Comparison of ENCODE assay signal across 17 mouse cellular contexts in genomic region chr16:44212703-44213102, GRCm38 (mm10).
"Had no signal": no experiment of that assay in that cellular context is flagged by ENCODE, and none has a peak within 500 bp of the region (broad histone marks: within the 10 kb centered on the region; RNA-seq: fewer than 3 reads in every experiment).

No protein-coding gene starts in this region.

- H3K4me3 ChIP-seq: intestine, embryonic 15.5 days; left cerebral cortex, adult 2 months; limb, embryonic 10.5 days; liver, embryonic 15.5 days; megakaryocyte, embryonic 14.5 days; midbrain, embryonic 15.5 days; neural tube, embryonic 12.5 days; stomach, embryonic 15.5 days had no signal

- DNase-seq: kidney, adult 18-20 months; kidney, postnatal 14 days; lung, adult 2 months; retina, postnatal 1 day; right cerebral cortex, postnatal 14 days; thymus, adult 2 months; thymus, postnatal 25 days had no signal

- H3K27me3 ChIP-seq: intestine, embryonic 15.5 days; liver, embryonic 15.5 days; megakaryocyte, embryonic 14.5 days; midbrain, embryonic 15.5 days; neural tube, embryonic 12.5 days; stomach, embryonic 15.5 days had no signal

- ATAC-seq: intestine, embryonic 15.5 days; lung, postnatal 0 days; midbrain, embryonic 15.5 days had no signal

- H3K27ac ChIP-seq: intestine, embryonic 15.5 days; left cerebral cortex, adult 2 months; limb, embryonic 10.5 days; liver, embryonic 15.5 days; macrophage; midbrain, embryonic 15.5 days; neural tube, embryonic 12.5 days; stomach, embryonic 15.5 days had no signal

- H3K4me1 ChIP-seq: intestine, embryonic 15.5 days; limb, embryonic 10.5 days; midbrain, embryonic 15.5 days; neural tube, embryonic 12.5 days; stomach, embryonic 15.5 days had no signal
